Mouse (Mus musculus) layer of hippocampus, adult 9-11 months (tissue): ENCODE measurements around the gene Ccm2.

Experiments used
- DNase-seq: peaks from one replicate; pipeline ENCODE4 v3.0.0; 2022

Ccm2 gene

GRCm38 (mm10) chr11:6585748-6586147 lies 39.1 kb downstream of the Ccm2 start:
- no peak for DNase-seq

DNA sequence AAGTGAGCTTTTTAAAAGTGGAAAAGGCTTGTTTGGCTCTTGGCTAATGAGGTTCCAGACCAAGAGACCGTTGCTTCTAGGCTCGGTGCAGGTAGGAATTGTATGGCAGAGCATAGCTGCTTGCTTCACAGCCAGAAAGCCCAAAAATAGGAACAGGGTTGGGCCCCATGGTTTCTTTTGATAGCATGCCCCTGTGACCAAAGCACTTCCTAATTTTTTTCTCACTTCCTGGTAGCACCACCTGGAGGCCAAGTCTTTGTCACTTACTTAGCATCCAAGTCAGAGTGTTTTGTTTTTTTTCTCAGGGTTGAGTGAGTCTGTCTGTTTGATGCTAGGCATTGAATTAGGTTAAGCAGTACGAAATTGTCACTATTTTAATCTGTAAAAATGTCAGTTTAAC lies 40.0 kb downstream of the Ccm2 start:
- DNase-seq, result no peak

GRCm38 (mm10) chr11:6587249-6587940 lies 40.7 kb downstream of the Ccm2 start:
- DNase-seq, result no peak

DNA sequence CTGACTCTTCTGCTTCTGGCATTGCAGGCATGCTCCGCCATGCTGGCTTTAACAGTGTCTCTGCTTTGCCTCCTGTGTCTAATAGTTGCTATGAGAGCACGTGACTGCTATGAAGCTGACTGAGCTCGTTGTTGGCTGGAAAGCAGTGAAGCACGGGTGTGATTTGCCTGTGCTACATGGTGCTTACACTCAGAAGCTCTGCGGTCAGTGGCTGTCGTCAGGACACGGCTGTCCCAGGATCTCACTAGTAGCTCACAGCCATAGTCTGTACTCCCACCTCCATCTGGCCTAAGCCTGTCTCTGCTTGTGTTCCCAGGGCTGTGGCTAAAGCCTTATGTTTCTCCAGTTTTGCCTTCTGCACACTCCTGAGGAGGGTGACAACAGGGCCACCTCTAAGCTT lies 41.6 kb downstream of the Ccm2 start:
- no peak for DNase-seq

- DNase-seq, result no peak
These were observed 43.2 kb downstream of the Ccm2 start for GRCm38 (mm10) chr11:6589838-6590237.

- DNase-seq, result no peak
These were observed 44.4 kb downstream of the Ccm2 start for GRCm38 (mm10) chr11:6590933-6591675.

DNA sequence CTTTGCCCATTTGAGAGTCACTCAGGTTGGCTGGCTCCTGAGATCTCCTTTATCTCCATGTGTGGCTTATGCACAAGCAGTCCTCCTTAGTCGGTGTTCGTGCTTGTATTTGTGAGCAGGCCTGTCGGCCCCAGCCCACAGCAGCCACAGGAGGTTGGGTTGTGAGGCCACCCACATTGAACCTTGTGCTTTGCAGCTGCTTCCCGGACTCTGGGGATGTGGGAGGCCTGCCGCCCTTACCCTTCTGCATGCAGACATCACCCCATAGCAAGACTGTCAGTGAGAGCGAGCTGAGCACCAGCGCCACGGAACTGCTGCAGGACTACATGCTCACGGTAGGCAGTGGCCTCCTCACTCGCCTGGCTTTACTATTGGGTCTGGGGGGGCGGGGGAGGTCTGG lies 46.7 kb downstream of the Ccm2 start:
- no peak for DNase-seq

GRCm38 (mm10) chr11:6594845-6595244 lies 48.2 kb downstream of the Ccm2 start:
- no peak for DNase-seq

- no peak for DNase-seq
These were observed 48.7 kb downstream of the Ccm2 start for GRCm38 (mm10) chr11:6595339-6595738.

DNA sequence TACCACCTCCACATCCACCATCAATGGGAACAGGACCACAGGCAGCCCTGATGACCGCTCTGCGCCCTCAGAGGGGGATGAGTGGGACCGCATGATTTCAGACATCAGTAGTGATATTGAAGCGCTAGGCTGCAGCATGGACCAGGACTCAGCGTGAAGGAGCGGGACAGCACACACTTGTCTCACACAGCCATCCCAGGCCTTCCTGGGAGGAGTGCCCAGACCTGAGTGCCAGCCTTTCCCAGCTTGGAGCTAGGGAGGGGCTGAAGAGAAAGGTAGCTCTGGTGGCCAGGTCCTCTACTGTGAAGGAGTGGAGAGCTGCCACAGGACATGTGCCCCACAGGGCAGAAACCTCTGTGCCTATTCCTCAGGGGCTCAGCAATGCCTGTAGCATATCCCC lies 49.5 kb downstream of the Ccm2 start:
- DNase-seq, result no peak

DNA sequence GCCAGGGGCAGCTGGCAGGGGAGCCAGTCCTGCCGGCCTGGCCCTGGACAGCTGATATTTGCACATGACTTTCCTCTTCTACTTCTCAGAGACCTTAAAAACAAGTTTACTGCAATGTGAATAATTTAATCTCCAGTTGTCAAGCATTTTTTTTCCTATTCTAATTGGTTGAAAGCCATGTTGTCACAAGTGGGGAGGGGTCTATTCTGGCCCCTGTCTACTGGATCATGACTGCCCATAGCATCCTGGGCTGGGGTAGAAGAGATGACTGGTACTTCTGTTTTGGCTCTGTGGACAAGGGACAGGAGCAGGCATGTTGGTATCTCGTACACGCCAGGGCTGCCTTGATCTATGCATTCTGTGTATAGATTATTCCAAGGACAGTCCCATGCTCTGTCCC lies 49.9 kb downstream of the Ccm2 start:
- no peak for DNase-seq

DNA sequence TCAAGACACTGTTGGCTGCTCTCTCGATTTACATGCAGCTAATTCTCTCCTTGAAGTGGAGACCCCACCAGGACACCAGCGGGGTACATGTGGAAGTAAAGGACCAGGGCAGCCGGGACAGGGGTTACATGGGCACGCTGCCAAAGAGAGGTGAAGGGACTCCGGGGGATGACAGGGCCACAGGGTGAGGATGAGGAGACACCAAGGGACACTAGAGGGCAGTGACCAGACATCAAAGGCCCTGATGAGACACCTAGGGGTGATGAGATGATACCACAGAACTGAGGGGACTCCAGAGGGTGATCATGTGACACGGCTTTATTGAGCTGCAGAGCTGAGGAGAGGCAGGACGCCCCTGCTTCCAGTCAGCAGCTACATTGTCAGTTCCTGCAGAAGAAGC lies 50.8 kb downstream of the Ccm2 start:
- no peak for DNase-seq

- DNase-seq, result no peak
These were observed 51.7 kb downstream of the Ccm2 start for GRCm38 (mm10) chr11:6598191-6598889.

DNA sequence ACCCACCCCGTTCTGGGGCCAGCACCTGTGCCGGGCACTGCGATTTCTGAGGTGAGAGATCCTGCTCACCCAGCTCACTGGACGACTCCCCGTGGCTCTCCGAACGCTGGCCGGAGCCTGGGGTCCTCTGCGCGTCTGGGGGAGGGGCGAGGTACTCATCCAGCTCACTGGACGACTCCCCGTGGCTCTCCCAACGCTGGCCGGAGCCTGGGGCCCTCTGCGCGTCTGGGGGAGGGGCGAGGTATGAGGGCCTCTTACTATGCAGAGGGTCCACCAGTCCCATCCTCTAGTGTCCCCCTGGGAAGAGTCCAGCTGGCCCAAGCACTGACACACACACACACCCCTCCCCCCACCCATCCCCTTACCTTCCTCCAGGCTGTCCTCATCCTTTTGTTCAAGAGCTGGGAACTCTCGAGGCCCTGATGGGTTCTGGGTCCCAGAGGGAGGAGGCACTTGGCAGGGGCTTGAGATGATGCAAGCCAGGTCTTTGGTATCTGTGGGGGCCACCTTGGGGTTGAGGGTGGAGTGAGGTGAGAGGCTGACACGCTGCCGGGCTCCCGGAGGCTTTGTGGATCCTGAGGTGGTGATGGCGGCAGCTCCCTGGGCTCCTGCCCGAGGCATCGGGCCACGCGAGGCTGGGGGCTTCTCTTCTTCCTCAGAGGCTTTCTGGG lies 52.5 kb downstream of the Ccm2 start:
- no peak for DNase-seq

DNA sequence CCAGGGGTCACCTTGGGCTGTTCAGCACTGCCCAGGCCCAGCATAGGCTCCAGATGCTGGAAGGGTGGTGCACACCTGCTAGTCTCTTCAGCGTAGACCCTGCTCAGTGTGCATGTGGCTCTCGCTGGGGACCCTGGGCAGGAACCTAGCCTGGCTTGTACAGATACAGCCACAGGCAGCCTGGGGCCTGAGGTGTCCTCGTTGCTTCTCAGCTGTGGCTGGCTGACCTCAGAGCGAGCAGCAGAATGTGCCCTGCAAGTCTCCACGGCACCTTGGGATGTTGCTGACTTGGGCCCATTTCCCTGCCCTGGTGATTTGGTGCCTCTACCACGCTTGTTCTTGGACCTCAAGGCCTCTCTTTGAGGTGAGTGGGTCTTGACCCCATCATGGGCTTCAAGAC lies 53.1 kb downstream of the Ccm2 start:
- DNase-seq, result no peak

DNA sequence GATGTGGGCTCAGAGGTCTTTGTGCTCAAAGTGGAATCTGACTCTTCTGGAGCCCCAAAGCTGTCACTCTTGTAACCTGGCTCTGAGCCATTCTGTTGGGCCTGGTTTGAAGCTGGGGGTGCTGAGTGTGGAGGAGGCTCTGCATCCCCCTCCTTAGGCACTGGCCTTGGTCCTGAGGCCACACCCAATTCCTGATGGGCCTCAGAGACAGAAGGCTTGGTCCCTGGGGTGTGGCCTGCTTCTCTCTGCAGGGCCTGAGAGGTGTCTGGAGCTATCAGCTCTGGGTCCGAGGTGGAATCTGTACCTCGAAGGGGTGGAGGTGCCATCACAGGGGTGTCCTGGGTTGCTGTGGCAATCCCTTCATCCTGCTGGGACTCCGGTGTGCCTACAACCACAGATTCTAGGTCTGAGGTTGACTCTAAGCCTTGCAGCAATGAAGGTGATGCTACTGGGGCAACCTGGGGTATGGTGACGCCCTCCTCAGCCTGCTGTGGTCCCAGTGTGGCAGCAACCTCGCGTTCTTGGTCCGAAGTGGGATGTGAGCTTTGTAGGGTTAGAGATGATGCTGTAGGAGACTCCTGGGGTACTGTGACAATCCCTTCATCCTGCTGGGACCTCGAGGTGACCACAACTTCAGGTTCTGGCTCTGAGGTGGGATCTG lies 53.7 kb downstream of the Ccm2 start:
- DNase-seq, result no peak

DNA sequence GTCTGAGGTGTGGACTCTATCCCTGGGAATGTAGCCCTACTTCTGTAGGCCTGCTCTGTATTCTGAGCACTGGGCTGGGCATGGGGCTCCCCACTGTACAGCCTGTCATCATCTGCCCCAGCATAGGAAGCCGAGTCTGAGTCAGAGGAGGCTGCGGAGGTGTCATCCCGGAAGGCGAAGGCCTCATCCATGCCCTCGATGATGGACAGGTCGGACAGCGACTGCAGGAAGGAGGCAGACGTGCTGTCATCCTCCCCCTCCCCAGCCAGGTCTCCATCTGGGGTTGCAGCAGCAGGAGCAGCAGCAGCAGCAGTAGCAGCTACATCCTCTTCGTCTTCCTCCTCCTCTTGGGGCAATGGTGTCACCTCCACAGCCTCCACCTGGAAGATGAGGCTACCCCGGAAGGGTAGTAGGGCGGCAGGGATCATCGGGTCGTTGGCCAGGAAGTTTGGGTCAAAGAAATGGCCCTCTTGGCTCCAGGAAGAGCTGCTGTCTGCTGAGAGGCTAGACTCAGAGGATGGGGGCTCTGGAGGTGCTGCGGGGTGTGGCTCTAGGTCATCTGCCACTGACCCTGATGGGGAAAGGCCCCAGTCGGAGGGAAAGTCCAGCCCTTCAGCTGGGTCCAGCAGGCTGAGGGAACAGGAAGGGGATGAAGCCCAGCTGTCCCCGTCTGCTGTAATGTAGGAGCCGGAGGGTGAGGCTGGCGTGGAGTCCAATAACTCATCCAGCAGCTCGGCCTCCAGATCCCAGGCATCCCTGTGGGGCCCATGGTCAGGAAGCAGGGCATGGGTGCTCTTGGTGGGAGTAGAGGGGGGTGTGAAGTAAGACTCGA lies 55.2 kb downstream of the Ccm2 start:
- DNase-seq, result no peak

DNA sequence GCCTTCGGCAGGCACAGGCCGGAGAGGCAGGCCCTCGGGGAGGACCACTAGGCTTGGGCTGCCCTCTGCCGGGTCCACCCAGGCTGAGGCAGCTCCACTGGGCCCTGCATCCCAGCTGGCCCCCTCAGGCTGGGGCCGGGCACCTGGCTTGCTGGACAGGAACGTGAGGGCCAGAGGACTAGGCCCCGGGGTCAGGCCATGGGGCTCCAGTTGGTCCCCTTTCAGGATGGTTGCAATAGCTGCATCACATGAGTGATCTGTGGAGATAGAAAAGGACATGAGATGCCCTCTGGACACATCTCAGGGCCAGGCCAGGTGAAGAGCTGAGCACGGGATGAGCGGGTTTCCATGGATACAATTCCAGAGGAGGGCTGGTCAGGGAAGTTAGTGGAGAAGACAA lies 56.0 kb downstream of the Ccm2 start:
- DNase-seq, result no peak

DNA sequence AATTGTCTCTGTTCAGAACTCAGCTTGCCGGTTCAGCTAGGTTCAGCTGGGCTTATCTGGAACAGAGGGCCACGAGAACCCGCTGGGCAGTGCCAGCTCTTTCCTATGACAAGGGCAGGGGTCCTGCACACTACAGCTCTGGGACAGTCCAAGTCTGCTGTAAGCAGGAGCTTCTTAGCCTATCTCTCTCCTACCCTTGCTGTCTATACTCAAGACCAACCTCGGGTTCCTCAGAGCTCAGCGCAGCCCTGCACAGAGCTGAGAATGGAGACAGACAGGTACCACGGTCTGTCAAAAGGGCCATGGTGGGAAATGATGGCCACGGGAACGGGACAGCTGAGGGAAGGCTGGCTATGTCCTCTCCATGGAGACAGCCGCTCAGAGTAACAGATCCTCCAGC lies 56.5 kb downstream of the Ccm2 start:
- DNase-seq, result no peak

DNA sequence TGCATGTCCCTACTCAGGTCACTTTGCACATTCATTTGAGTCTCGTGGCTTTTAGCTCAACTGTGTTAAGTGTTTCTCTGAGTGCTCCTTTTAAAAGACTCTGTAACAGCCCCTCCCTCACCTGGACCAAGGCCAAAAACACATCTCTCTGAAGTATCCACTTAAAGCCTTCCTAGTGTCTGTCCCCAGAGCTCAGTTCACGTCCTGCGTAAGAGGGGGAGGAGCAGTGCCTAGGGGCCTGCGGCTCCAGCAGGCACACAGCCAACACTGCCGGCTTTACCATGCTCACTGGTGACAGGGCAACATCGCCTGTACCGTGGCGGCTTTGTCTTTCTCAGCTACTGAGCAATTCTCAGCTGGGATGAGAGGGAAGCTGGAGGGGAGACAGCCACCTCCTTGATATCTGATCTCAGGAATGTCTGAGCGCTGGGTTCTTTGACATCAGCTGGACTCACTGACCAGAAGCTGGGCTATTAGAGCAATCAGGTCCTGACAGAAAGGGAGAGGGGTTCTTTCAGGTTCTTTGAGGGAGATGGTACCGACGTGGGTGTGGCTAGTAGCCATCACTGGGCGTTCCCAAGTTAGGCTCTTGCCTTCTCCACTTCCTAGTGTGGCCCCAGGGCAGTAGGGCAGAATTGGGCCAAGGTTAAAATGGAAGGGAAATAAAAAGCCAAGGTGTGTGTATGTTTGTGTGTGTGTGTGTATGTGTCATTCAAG lies 57.4 kb downstream of the Ccm2 start:
- peak; percentile 74 for DNase-seq

DNA sequence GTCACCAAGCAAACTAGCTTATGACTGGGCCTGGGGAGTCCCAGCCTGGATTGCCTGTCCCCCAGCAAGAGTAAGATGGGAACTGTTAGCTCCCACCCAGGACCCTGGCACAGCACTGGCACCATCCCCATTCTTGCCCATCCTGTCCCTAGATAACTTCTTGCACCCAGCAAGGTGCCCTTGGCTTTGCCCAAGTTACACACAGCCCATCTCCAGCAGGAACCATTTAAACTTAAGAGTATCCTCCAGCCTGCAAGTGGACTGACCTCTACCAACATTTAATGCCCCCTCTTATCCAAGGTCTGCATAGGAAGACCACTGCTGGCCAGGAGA lies 57.9 kb downstream of the Ccm2 start:
- DNase-seq, result no peak
